Mouse (Mus musculus) liver, postnatal 0 days (tissue): ENCODE measurements around the gene Gm15517. TPM values are rescaled to one million over a fixed set of nuclear protein-coding genes. Genes with fewer than 3 reads are reported as not detected.

Experiments used
- ATAC-seq: fragments of 200-750 bp; cut with Nextera tagmentation; 2 replicates; pipeline ENCODE4 v1.8.0; 2017; ENCODE audit warnings: mild to moderate bottlenecking, moderate library complexity
- DNase-seq: peaks from one replicate; pipeline ENCODE4 v3.0.0-alpha.2; 2016
- H3K27ac ChIP-seq: fragments of 300-500 bp; sonication (generic); 2 replicates; pipeline ENCODE4 v1.5.1; 2014; ENCODE audit warnings: antibody characterized with exemption, moderate library complexity, mild to moderate bottlenecking, low read depth
- H3K27me3 ChIP-seq: fragments of 300-500 bp; sonication (generic); 2 replicates; pipeline ENCODE4 v1.6.1; 2014; ENCODE audit warnings: low read length, control low read depth, mixed read lengths; ENCODE audit not compliant: insufficient read depth
- H3K36me3 ChIP-seq: fragments of 300-500 bp; sonication (generic); replicated peaks from 2 replicates; pipeline ENCODE4 v1.6.1; 2014; ENCODE audit warnings: mild to moderate bottlenecking, control low read depth, low read length, moderate library complexity, mixed read lengths; ENCODE audit not compliant: insufficient read depth
- H3K4me1 ChIP-seq: fragments of 300-500 bp; sonication (generic); 2 replicates; pipeline ENCODE4 v1.6.1; 2014; ENCODE audit warnings: antibody characterized with exemption, mild to moderate bottlenecking, control low read depth; ENCODE audit not compliant: insufficient read depth
- H3K4me2 ChIP-seq: fragments of 300-500 bp; sonication (generic); 2 replicates; pipeline ENCODE4 v1.6.1; 2014; ENCODE audit warnings: low read depth, mild to moderate bottlenecking, low read length, moderate library complexity, mixed read lengths
- H3K4me3 ChIP-seq: fragments of 300-500 bp; sonication (generic); 2 replicates; pipeline ENCODE4 v1.5.1; 2014; ENCODE audit warnings: low read depth, low read length
- H3K9ac ChIP-seq: fragments of 300-500 bp; sonication (generic); replicated peaks from 2 replicates; pipeline ENCODE4 v1.6.1; 2014; ENCODE audit warnings: mild to moderate bottlenecking, moderate library complexity
- H3K9me3 ChIP-seq: fragments of 300-500 bp; sonication (generic); 2 replicates; pipeline ENCODE4 v1.6.1; 2016; ENCODE audit warnings: mild to moderate bottlenecking, control low read depth, low read length, mixed read lengths
- CTCF ChIP-seq: sonication (generic); IDR thresholded peaks from 2 replicates; pipeline ENCODE4 v1.5.1; 2016; ENCODE audit warnings: antibody characterized with exemption, low read depth
- EP300 ChIP-seq: IDR thresholded peaks from 2 replicates; pipeline ENCODE4 v1.6.1; 2016; ENCODE audit warnings: antibody characterized with exemption, low read depth, mild to moderate bottlenecking
- WGBS: fragments of 180-500 bp; shearing (Covaris S2); extraction: QIAGEN DNeasy Blood & Tissue Kit; methylation state at CpG from one replicate; pipeline ENCODE4 v1.1.7; 2014; ENCODE audit not compliant: insufficient replicate concordance; 5-methylcytosine and 5-hydroxymethylcytosine counted together
- polyA plus RNA-seq: library from polyadenylated mRNA; unstranded; fragments of >200 nt; fragmentation: Nextera tagmentation; extraction: Ambion mirVana; gene quantifications from 2 replicates; pipeline ENCODE4 v1.2.1, GENCODE M21; 2015

Gm15517 gene
- polyA plus RNA-seq, 1 experiment from 2014 or later, result not detected

GRCm38 (mm10) chr7:44262791-44263643 is 1.8 kb downstream of the Gm15517 start:
- no peaks in the 10 kb centered on the region for H3K9me3 ChIP-seq
- H3K27me3 ChIP-seq, result peaks cover 11% of the 10 kb centered on the region; the same call in 1 of the 2 replicates
- no peak overlapping the region for H3K9ac ChIP-seq
- DNase-seq, result peak; percentile 93
- H3K27ac ChIP-seq, result no peak overlapping the region
- TF ChIP-seq EP300, result no peak
- TF ChIP-seq CTCF, result peak; percentile 98
- WGBS, result 5% methylated on average over 34 of the region's 34 CpGs
- H3K36me3 ChIP-seq, result no peaks in the 10 kb centered on the region
- no peak overlapping the region for H3K4me3 ChIP-seq
- H3K4me2 ChIP-seq, result no peak overlapping the region
- no peaks in the 10 kb centered on the region for H3K4me1 ChIP-seq
- ATAC-seq, result peak; percentile 94

GRCm38 (mm10) chr7:44268117-44268516 is 6.9 kb downstream of the Gm15517 start:
- Histone ChIP-seq H3K9ac (no peak overlapping the region), H3K27me3 (peaks cover 4% of the 10 kb centered on the region; the same call in 1 of the 2 replicates), H3K36me3 (no peaks in the 10 kb centered on the region), H3K4me2 (no peak overlapping the region), H3K4me3 (no peak overlapping the region), H3K9me3 (no peaks in the 10 kb centered on the region), H3K4me1 (no peaks in the 10 kb centered on the region), H3K27ac (no peak overlapping the region)
- WGBS, result 66% methylated on average over 11 of the region's 11 CpGs
- TF ChIP-seq CTCF (no peak), EP300 (no peak)
- DNase-seq, result no peak
- no peak for ATAC-seq

GRCm38 (mm10) chr7:44269397-44269796 is 8.2 kb downstream of the Gm15517 start:
- Histone ChIP-seq H3K36me3 (no peaks in the 10 kb centered on the region), H3K27ac (no peak overlapping the region), H3K4me1 (no peaks in the 10 kb centered on the region), H3K9me3 (no peaks in the 10 kb centered on the region), H3K4me2 (no peak overlapping the region), H3K9ac (no peak overlapping the region), H3K4me3 (no peak overlapping the region), H3K27me3 (peaks cover 3% of the 10 kb centered on the region; the same call in 1 of the 2 replicates)
- ATAC-seq, result no peak
- no peak for DNase-seq
- TF ChIP-seq CTCF (no peak), EP300 (no peak)
- 55% methylated on average over 2 of the region's 2 CpGs for WGBS

- no peak overlapping the region for H3K4me3 ChIP-seq
- no peak overlapping the region for H3K4me2 ChIP-seq
- DNase-seq (no peak), ATAC-seq (no peak)
- no peak overlapping the region for H3K9ac ChIP-seq
- 45% methylated on average over 2 of the region's 2 CpGs for WGBS
- H3K36me3 ChIP-seq, result no peaks in the 10 kb centered on the region
- no peaks in the 10 kb centered on the region for H3K4me1 ChIP-seq
- H3K27ac ChIP-seq, result no peak overlapping the region
- peaks cover 3% of the 10 kb centered on the region; the same call in 1 of the 2 replicates for H3K27me3 ChIP-seq
- H3K9me3 ChIP-seq, result no peaks in the 10 kb centered on the region
- no peak for TF ChIP-seq EP300
- TF ChIP-seq CTCF, result no peak
These were observed 10.1 kb downstream of the Gm15517 start for GRCm38 (mm10) chr7:44271309-44271708.

- Histone ChIP-seq H3K27me3 (peaks cover 3% of the 10 kb centered on the region; the same call in 1 of the 2 replicates), H3K4me1 (no peaks in the 10 kb centered on the region), H3K36me3 (no peaks in the 10 kb centered on the region), H3K9me3 (no peaks in the 10 kb centered on the region), H3K4me2 (no peak overlapping the region), H3K4me3 (no peak overlapping the region), H3K27ac (no peak overlapping the region), H3K9ac (no peak overlapping the region)
- no peak for ATAC-seq
- WGBS, result 81% methylated on average over 6 of the region's 7 CpGs
- no peak for DNase-seq
- no peak for TF ChIP-seq CTCF
- TF ChIP-seq EP300, result no peak
These were observed 11.3 kb downstream of the Gm15517 start for GRCm38 (mm10) chr7:44272546-44272945.

GRCm38 (mm10) chr7:44273446-44273845 is 12.2 kb downstream of the Gm15517 start:
- Histone ChIP-seq H3K27me3 (peaks cover 3% of the 10 kb centered on the region; the same call in 1 of the 2 replicates), H3K36me3 (no peaks in the 10 kb centered on the region), H3K4me2 (no peak overlapping the region), H3K4me1 (no peaks in the 10 kb centered on the region), H3K9ac (no peak overlapping the region), H3K27ac (no peak overlapping the region), H3K9me3 (no peaks in the 10 kb centered on the region), H3K4me3 (no peak overlapping the region)
- WGBS, result 57% methylated on average over 7 of the region's 7 CpGs
- DNase-seq (no peak), ATAC-seq (no peak)
- TF ChIP-seq EP300 (no peak), CTCF (no peak)
